Mouse (Mus musculus) forebrain, embryonic 11.5 days (tissue): Measurements from ENCODE around the gene Uba5. TPM values are rescaled to one million over a fixed set of nuclear protein-coding genes. Genes with fewer than 3 reads are reported as not detected.
A peak's percentile ranks its signal among the peaks of the same experiment; 100 is the strongest.

Experiments used
- ATAC-seq: fragments of 200-750 bp; cut with Nextera tagmentation; replicated peaks from 2 replicates; pipeline ENCODE4 v1.8.0; 2017; ENCODE audit warnings: moderate TSS enrichment; ENCODE audit not compliant: low FRiP score
- DNase-seq: peaks from one replicate; pipeline ENCODE4 v3.0.0-alpha.2; 2017; ENCODE audit warnings: low spot score
- H3K27ac ChIP-seq: fragments of 300-500 bp; sonication (generic); 2 replicates; pipeline ENCODE4 v1.5.1; 2014; ENCODE audit warnings: low read depth, low read length
- H3K27me3 ChIP-seq: fragments of 300-500 bp; sonication (generic); 2 replicates; pipeline ENCODE4 v1.6.1; 2014; ENCODE audit warnings: mild to moderate bottlenecking, low read length, mixed read lengths; ENCODE audit not compliant: control insufficient read depth, insufficient read depth
- H3K36me3 ChIP-seq: fragments of 300-500 bp; sonication (generic); 2 replicates; pipeline ENCODE4 v1.6.1; 2014; ENCODE audit warnings: mild to moderate bottlenecking, low read length, moderate library complexity, mixed read lengths; ENCODE audit not compliant: control insufficient read depth, insufficient read depth
- H3K4me1 ChIP-seq: fragments of 300-500 bp; sonication (generic); replicated peaks from 2 replicates; pipeline ENCODE4 v1.6.1; 2014; ENCODE audit warnings: low read length, mixed read lengths; ENCODE audit not compliant: control insufficient read depth, insufficient read depth
- H3K4me2 ChIP-seq: fragments of 300-500 bp; sonication (generic); 2 replicates; pipeline ENCODE4 v1.6.1; 2014; ENCODE audit warnings: low read depth, mild to moderate bottlenecking, low read length, moderate library complexity, mixed read lengths; ENCODE audit not compliant: severe bottlenecking
- H3K4me3 ChIP-seq: fragments of 300-500 bp; sonication (generic); 2 replicates; pipeline ENCODE4 v1.5.1; 2014; ENCODE audit warnings: low read depth, low read length
- H3K9ac ChIP-seq: fragments of 300-500 bp; sonication (generic); 2 replicates; pipeline ENCODE4 v1.6.1; 2014; ENCODE audit warnings: low read length
- H3K9me3 ChIP-seq: fragments of 300-500 bp; sonication (generic); 2 replicates; pipeline ENCODE4 v1.6.1; 2016; ENCODE audit warnings: low read length, mixed read lengths; ENCODE audit not compliant: control insufficient read depth
- WGBS: fragments of 180-500 bp; shearing (Covaris S2); extraction: QIAGEN DNeasy Blood & Tissue Kit; methylation state at CpG from one replicate; pipeline ENCODE4 v1.1.7; 2014; 5-methylcytosine and 5-hydroxymethylcytosine counted together
- polyA plus RNA-seq: library from polyadenylated mRNA; unstranded; fragments of >200 nt; fragmentation: Nextera tagmentation; extraction: Ambion mirVana; gene quantifications from 2 replicates; pipeline ENCODE4 v1.2.1, GENCODE M21; 2014

Gene Uba5
- polyA plus RNA-seq, 1 experiment from 2014 or later, result 58.2 TPM

GRCm38 (mm10) chr9:104101458-104101857, 38.5 kb upstream of the Uba5 start:
- H3K4me2 ChIP-seq, result no peak overlapping the region
- no peak for DNase-seq
- H3K9me3 ChIP-seq, result no peaks in the 10 kb centered on the region
- 31% methylated on average over 3 of the region's 3 CpGs for WGBS
- H3K9ac ChIP-seq, result no peak overlapping the region
- no peak overlapping the region for H3K27ac ChIP-seq
- H3K4me1 ChIP-seq, result no peaks in the 10 kb centered on the region; the same call in 1 of the 2 replicates
- ATAC-seq, result no peak
- H3K27me3 ChIP-seq, result no peaks in the 10 kb centered on the region
- H3K4me3 ChIP-seq, result no peak overlapping the region
- H3K36me3 ChIP-seq, result no peaks in the 10 kb centered on the region

GRCm38 (mm10) chr9:104100822-104101221, 37.9 kb upstream of the Uba5 start:
- DNase-seq (no peak), ATAC-seq (no peak)
- Histone ChIP-seq H3K9me3 (no peaks in the 10 kb centered on the region), H3K36me3 (no peaks in the 10 kb centered on the region), H3K9ac (no peak overlapping the region), H3K4me1 (no peaks in the 10 kb centered on the region; the same call in 1 of the 2 replicates), H3K4me2 (no peak overlapping the region), H3K4me3 (no peak overlapping the region), H3K27ac (no peak overlapping the region), H3K27me3 (no peaks in the 10 kb centered on the region)
- 48% methylated on average over 7 of the region's 7 CpGs for WGBS

- 95% methylated on average over 11 of the region's 11 CpGs for WGBS
- Histone ChIP-seq H3K4me1 (no peaks in the 10 kb centered on the region; the same call in 1 of the 2 replicates), H3K27ac (no peak overlapping the region), H3K9ac (no peak overlapping the region), H3K36me3 (no peaks in the 10 kb centered on the region), H3K4me3 (no peak overlapping the region), H3K9me3 (no peaks in the 10 kb centered on the region), H3K4me2 (no peak overlapping the region), H3K27me3 (no peaks in the 10 kb centered on the region)
- DNase-seq (no peak), ATAC-seq (no peak)
Observed at GRCm38 (mm10) chr9:104099060-104099459, 36.1 kb upstream of the Uba5 start.

GRCm38 (mm10) chr9:104098256-104098655, 35.3 kb upstream of the Uba5 start:
- H3K4me1 ChIP-seq, result no peaks in the 10 kb centered on the region; the same call in 1 of the 2 replicates
- no peak overlapping the region for H3K4me3 ChIP-seq
- no peak overlapping the region for H3K27ac ChIP-seq
- H3K9me3 ChIP-seq, result no peaks in the 10 kb centered on the region
- DNase-seq (no peak), ATAC-seq (no peak)
- 85% methylated on average over 5 of the region's 5 CpGs for WGBS
- no peaks in the 10 kb centered on the region for H3K27me3 ChIP-seq
- H3K9ac ChIP-seq, result no peak overlapping the region
- H3K4me2 ChIP-seq, result no peak overlapping the region
- H3K36me3 ChIP-seq, result no peaks in the 10 kb centered on the region

GRCm38 (mm10) chr9:104092945-104093344, 30.0 kb upstream of the Uba5 start:
- Histone ChIP-seq H3K4me1 (no peaks in the 10 kb centered on the region), H3K4me3 (no peak overlapping the region), H3K4me2 (no peak overlapping the region), H3K36me3 (no peaks in the 10 kb centered on the region), H3K27me3 (no peaks in the 10 kb centered on the region), H3K9ac (no peak overlapping the region), H3K27ac (no peak overlapping the region), H3K9me3 (no peaks in the 10 kb centered on the region)
- ATAC-seq, result no peak
- DNase-seq, result no peak
- 95% methylated on average over 5 of the region's 5 CpGs for WGBS

GRCm38 (mm10) chr9:104088555-104088954, 25.6 kb upstream of the Uba5 start:
- no peak overlapping the region for H3K9ac ChIP-seq
- no peaks in the 10 kb centered on the region for H3K36me3 ChIP-seq
- H3K27me3 ChIP-seq, result no peaks in the 10 kb centered on the region
- ATAC-seq, result no peak
- DNase-seq, result no peak
- H3K4me2 ChIP-seq, result no peak overlapping the region
- no peak overlapping the region for H3K4me3 ChIP-seq
- 83% methylated on average over 8 of the region's 8 CpGs for WGBS
- no peaks in the 10 kb centered on the region for H3K4me1 ChIP-seq
- no peaks in the 10 kb centered on the region for H3K9me3 ChIP-seq
- no peak overlapping the region for H3K27ac ChIP-seq

- Histone ChIP-seq H3K27me3 (no peaks in the 10 kb centered on the region), H3K4me3 (no peak overlapping the region), H3K27ac (no peak overlapping the region), H3K9ac (no peak overlapping the region), H3K4me1 (no peaks in the 10 kb centered on the region), H3K9me3 (no peaks in the 10 kb centered on the region), H3K36me3 (no peaks in the 10 kb centered on the region), H3K4me2 (no peak overlapping the region)
- DNase-seq (no peak), ATAC-seq (no peak)
- whole genome bisulfite sequencing, result 76% methylated on average over 4 of the region's 4 CpGs
Observed at GRCm38 (mm10) chr9:104085730-104086429, 22.9 kb upstream of the Uba5 start.

- Histone ChIP-seq H3K4me1 (no peaks in the 10 kb centered on the region), H3K9me3 (no peaks in the 10 kb centered on the region), H3K4me3 (no peak overlapping the region), H3K36me3 (no peaks in the 10 kb centered on the region), H3K27me3 (no peaks in the 10 kb centered on the region), H3K27ac (no peak overlapping the region), H3K4me2 (no peak overlapping the region), H3K9ac (no peak overlapping the region)
- 76% methylated on average over 3 of the region's 3 CpGs for WGBS
- no peak for DNase-seq
- ATAC-seq, result no peak
Observed at GRCm38 (mm10) chr9:104080038-104080437, 17.1 kb upstream of the Uba5 start.

- no peak overlapping the region for H3K9ac ChIP-seq
- no peaks in the 10 kb centered on the region for H3K27me3 ChIP-seq
- 46% methylated on average over 5 of the region's 5 CpGs for WGBS
- H3K4me2 ChIP-seq, result no peak overlapping the region
- H3K4me1 ChIP-seq, result no peaks in the 10 kb centered on the region
- peak; percentile 78 for DNase-seq
- no peak overlapping the region for H3K4me3 ChIP-seq
- H3K36me3 ChIP-seq, result no peaks in the 10 kb centered on the region
- 0 out of 2 replicates have a peak, but pooled peaks have one; percentile 49 for ATAC-seq
- H3K27ac ChIP-seq, result no peak overlapping the region
- no peaks in the 10 kb centered on the region for H3K9me3 ChIP-seq
Observed at GRCm38 (mm10) chr9:104079379-104079778, 16.4 kb upstream of the Uba5 start.
